Mouse (Mus musculus) spleen, postnatal 4 days (tissue): ENCODE measurements around the gene Map10.

Experiments used
- DNase-seq, 2 experiments: peaks; one replicate each; pipeline ENCODE4 v3.0.0; 2022; ENCODE audit warnings: low spot score in 2 of 2

The Map10 gene

DNA sequence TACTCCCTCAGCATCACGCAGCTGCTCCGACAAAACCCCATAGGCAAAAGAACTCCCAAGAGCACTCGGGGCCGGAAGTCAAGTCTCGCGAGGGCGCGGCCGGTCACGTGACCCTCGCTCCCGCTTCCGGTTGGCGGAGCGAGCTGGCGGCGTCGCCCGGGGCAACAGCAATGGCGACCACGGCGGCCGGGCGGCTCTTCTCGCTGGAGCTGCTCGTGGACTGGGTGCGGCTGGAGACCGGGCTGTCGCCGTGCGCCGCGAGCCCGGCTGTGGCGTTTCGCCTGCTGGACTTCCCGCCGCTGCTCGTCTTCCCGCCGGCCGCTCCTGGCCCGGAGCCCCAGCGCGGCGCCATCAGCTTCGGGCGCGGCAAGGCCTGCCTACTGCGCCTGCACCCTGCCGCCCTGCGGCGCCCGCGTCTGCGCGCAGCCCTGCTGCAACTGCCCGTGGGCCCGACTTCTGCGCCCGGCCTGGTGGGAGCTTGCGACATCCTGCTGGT, at the start of gene Map10:
Map10 (plus strand) TSS at position 119 of the 496 bp plus-strand sequence.
- peak; percentile 75 to 89 for DNase-seq

DNA sequence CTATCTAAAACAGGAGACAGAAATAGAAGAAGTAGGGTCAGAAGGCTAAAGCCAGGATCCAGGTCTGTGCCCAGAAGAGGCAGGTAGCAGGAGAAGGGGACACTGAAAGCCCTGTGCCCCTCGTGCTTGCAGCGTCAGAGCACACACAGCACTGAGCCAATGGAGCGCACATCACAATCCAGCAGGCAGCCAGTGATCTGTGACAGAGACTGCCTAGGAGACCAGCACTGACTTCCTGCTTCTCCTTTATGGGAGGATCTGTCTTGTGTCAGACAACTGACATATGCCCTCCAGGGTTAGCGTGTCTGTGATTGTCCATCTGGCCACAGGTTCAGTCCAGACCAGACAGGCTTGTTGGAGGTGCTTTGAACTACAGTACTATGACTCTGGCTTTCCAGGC, 49.3 kb upstream of the Map10 start:
- DNase-seq = no peak

DNA sequence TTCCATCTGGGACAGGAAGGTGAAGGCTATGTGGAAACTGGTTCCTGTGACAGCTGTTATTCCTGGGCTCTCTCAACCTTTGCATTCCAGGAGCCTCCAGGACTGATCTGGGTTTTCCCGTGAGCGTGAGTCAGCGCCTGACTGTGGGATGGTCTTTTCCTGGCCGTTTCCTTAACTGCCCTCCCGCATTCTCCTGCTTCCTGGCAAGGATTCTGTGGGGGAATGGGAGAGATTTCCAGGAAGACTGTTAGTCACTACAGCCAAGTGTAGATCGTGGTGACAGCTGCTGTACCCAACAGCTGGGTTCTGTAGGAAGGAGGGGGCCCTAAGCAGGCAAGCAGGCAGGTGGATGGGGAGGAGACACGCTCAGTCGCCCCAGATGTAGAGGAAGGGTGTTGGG, 45.3 kb upstream of the Map10 start:
- no peak for DNase-seq

DNA sequence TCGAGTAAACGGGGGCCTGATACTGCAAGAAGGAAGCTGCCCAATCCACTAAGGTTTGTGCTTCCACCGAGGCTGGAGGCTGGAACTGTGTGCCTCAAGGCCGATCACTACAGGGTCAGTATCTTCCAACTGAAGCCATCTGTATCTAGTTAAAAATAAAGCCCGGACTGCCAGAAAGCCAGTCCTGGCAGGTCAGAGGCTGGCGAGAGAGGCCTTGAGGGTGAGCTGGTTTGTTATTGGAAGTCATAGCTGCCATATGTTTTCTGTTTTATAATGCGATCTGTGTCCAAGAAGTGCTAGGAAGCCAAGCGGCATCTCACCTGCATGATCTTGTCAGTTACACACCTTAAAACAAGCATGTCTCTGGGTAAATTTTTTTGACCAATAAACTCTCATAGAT, 43.2 kb upstream of the Map10 start:
- no peak for DNase-seq

DNA sequence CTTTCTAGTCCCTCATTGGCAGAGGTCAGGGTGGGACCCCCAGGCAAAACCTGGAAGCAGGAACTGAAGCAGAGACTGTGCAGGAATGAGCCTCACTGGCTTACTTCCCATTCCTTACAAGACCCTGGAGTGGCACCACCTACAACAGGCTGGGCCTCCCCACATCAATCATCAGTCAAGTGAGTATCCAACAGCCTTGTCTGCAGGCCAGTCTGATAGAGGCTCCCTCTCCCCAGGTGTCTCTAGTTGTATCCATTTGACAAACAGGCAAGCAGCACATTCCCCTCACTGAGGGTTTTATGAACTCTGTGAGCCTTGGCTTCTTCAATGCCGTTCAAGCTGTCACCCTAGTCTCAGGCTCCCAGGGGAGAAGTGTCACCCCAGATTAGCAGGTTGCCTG, 40.8 kb upstream of the Map10 start:
- peak in 1 of 2 experiments; percentile 56 for DNase-seq

DNA sequence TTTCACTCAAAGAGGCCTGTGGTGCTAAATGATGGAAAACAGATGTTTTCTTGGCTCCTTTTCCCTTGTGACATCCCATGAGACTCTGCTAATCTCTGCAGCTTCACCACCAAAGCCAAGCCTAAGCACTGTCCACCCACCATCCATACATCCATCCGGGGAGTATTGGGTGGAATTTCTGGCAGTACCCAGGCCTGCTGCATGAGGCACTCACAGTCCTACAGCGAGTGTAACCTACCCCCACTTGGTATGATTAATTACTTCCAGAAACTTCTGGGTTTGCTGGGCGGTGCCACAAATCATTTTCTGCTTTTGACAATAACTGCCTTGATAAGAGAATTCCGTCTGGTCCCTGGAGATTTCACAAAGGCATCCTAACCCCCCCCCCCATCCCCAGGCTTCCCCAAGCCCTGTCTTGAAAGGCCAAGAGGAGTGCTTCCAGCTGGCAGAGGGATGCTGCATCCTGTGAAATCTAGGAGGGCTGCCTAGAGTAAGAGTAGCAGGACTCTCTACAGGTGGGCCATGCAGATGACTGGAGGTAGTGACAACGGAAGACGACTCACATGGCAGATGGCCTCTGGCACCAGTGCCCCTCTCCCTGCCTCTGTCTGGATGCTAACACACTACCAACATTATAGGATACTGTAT, 31.1 kb upstream of the Map10 start:
- DNase-seq = no peak

DNA sequence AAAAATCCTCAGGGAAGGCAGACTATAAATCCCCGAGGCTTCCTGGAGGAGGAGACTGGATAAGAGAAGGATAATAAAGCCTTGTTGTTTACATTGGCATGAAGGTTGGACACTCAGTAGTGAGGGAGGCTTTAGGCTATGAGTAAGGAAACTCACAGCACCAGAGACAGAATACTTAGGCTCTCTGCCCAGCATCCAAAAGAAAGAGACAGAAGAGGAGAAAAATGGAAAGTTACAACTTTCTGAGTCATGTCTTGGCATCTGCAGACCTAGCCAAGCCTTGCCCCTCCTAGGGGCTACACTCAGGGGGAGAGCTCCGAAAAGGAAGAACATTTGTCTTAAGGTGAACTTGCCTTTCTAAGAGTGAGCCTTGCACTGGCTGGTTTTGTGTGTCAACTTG, 30.0 kb upstream of the Map10 start:
- no peak for DNase-seq

DNA sequence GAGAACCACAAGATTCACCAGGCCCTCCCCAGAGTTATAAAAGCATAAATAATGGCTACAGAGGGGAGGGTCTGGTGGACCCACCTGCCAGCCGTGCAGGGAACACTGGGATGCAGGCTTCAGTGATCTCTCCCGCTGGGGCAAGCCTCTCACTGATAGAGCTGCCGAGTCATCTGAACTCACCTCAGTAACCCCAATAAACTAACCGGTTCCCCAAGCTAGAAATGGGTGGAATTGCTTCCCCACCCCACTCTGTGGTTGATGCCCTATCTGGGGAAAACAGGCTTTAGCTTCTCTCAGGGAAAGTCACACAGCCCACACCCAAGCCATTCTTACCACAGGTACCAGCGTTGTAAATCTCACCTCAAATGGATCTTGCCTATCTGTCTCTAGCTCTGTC, 28.9 kb upstream of the Map10 start:
- DNase-seq = no peak

DNA sequence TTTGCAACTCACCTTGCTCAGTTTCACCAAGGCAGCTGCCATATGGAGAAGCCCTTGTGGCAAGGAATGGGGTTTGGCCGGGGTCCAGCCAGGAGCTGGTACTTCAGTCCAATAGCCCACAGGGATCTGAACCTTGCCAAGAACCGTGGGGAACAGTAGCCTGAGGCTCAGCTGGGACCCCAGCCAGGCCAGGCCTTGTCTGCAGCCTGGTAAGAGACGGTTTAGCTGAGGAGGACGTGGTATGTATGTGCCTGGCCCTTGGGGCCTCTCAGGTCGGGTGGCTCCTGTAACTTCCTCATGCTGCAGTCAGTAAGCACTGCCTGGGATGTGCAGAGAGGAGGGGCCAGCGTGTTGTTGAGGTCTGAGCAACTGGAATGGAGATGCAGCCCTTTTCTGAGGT, 27.8 kb upstream of the Map10 start:
- no peak for DNase-seq

DNA sequence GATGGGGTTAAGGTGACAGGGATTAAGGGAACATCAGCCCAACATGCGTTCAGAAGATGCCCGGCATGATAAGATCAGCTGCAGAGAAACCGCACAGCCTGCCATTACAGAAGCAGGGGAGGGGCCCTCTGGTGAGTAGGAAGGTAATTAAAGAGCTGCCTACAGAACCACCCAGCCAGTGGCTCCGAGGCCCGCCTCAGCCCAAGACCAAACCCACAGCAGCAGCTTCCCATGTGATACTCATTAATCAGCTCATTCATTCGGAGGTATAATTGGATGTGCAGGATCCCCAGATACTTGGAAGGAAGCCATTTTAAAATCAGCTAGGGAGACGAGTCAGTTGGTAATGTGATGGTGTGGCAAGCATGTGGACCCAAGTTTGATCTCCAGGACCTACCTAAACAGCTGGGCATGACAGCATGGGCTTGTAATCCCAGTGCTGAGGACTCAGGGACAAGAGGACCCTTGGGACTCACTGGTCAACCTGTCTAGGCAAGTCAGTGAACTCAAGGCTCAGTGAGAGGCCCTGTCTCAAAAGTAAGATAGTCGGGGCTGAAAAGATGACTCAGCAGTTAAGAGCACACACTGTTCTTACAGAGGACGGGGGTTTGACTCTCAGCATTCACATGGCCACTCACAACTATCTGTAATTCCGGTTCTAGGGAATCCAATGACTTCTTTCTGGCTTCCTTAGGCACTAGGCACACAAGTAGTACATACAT, 23.7 kb upstream of the Map10 start:
- DNase-seq = no peak

DNA sequence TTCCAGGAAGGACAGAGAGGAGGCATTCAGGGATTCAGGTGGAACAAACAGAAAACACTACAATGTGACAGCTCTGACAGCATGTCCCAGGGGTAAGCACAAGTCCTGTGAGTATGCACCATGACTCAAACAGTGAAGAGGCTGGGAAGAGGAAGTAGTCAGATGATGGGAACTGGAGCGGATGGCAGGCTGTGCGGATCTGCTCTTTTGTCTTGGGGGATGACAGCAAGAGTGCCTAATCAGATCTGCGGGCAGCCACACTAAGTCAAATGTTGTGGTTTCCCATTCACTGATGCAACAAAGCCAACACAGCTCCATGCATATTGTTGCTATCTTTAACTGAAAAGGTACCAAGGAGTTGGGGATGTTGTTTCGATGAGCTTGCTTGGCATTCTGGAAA, 20.2 kb upstream of the Map10 start:
- no peak for DNase-seq

DNA sequence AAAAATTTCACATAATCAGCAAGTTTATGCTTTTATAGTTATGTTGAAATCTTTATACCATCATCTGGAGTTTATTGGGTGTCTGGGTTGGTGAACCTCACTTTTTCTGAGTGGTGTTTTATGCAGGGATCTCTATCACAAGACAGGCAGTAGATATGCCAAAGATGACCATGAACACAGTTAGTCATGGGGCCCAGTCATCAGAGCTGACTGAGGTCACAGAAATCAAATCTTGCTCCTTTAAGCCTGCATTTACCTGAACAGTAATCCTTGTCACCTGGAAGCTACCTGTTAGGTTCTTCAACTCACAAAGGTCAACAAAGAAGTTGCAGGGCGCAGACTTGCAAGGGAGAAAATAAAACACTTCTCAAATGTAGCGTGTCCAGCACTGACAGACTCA, 14.8 kb upstream of the Map10 start:
- DNase-seq = no peak

DNA sequence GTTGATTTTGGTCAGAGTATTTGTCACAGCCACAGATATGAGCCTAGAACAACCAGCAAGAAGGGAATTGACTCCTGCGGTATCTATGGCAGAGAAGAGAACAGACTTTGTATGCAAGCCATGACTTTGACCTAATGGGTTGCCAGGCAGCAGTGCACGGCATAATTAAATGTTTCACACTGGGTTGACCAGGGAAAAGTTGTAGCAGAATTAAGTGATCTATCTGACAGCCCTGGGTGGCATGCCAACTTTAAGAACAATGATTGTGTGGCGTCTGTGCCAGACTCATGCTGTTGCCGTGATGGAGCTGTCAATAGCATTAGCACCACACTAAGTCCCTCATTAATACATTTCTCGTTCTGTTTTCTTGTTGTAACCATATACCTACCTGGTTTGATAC, 11.1 kb upstream of the Map10 start:
- DNase-seq = no peak

DNA sequence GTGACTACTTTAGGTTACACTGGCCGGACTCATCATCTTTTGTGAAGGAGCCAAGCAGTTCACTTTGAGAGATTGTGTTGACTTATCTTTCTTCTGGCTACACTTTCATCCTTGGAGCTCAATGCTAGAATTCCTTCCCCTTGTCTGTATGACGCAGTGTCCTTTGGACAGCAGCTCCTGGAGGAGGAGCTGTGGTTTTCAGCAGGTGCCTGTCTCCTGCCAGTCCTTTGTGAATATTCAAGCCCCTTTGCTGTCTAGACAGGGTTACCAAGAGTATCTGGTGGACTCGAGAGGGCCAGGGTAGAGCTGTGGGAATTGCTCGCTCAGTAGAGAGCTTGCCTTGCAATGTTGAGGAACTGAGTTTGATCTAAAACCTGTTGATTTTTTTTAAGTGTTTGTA, 10.7 kb upstream of the Map10 start:
- DNase-seq = no peak

DNA sequence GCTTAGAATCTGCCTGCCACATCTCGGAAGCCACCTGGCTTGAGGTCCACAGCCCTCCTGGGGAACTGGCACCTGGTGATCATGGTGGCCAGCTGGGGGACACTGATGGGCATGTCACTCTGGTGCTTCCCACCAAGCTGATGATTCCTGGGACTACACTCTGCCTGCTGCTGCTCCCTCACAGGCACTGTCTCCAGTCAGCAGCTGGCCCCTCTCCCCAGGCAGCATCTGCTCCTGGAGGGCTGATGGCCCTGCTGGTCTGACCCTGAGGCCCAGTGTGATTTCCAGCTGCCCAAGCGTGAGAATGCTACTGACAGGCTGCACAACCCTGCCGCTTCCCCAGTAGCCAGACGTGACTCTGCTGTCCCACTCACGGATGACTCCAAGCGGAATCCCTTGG, 9.2 kb upstream of the Map10 start:
- DNase-seq = no peak

DNA sequence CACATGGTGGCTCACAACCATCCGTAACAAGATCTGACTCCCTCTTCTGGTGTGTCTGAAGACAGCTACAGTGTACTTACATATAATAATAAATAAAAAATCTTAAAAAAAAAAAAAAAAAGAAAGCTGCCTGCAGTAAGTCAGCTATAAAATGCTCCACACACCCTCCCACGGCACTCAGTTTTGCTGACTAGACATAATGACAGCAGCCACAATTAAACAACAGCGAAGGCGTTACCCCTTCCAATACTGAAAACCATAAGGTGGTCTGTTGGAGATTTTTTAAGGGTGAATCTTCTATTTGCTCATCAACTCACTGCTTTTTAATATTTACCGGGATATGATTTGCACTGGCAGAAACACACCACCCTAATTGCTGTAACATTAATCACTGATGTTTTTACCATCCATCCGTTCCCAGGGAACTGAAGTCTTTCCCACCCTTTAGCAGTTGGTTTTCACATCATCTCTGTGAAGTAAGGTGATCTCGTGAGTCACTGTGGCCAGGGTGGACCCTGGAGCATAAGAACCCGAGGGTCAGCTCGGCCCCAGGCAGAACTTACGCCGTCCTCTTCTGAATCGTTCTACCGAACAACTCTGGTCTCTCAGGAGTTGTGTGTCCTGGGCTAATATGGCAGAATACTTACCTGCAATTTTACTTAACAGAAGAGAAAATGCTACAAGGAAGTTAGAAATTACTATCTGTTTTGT, 7.5 kb upstream of the Map10 start:
- DNase-seq = no peak

DNA sequence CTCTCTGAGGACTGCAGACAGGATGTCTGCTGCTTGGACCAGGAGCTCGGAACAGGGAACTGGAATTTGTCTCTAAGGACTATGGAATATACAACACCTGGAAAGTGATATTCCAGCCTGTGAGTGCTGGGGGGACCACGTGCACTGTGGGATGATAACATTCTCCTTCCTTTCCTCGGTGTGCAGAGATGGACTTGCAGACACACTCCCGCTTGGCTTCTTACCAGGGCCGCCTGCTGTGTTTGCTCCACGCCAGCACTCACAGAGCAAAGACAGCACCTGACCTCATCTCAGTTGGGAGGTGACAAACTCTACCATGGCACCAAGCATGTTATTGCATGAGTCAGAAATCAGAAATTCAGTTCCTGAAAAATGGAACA, 7.0 kb upstream of the Map10 start:
- no peak for DNase-seq

DNA sequence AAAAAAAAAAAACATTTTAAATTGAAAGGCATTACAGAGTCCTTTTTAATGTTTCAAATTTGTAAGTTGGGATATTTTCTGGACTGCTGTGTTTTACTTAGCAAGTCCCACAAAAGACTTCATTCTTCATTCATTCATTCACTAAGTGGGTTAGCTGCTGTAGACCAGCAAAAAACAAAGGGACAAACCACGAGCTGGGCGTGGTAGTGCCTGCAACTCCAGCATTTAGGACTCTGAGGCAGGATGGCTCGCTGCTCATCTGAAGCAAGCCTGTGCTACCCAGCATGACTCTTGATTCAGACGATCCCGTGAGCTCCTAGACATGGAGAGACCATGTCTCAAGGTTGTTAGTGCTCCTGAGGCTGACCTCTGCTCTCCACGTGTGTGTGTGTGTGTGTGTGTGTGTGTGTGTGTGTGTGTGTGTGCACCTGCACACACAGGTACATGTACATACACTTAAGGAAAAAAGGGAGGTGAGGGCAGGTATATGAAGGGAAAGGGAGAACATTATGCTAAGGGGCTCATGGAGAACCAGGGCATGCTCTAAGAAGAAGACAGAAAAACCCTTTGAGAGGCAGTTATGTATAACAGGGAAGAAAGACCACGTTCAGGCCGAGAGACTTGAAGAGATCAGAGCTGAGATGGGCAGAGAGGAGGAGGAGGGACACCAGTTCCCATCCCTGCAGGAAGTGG, 4.3 kb upstream of the Map10 start:
- DNase-seq = no peak

DNA sequence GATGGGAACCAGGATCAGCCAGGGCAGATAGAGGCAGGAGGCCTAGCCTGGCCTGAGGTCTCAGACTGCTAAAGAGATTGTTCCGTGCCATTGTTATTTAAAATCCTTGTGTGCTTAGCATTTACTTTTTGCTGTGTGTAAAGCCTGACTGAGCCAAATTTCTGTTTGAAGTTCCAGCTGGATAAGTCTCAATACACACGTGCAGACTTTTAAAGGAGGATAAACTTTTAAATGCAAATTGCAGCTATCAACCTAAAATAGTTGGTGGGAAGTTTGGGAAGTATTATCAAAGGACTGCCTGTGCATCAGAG, 3.8 kb upstream of the Map10 start:
- DNase-seq = no peak

DNA sequence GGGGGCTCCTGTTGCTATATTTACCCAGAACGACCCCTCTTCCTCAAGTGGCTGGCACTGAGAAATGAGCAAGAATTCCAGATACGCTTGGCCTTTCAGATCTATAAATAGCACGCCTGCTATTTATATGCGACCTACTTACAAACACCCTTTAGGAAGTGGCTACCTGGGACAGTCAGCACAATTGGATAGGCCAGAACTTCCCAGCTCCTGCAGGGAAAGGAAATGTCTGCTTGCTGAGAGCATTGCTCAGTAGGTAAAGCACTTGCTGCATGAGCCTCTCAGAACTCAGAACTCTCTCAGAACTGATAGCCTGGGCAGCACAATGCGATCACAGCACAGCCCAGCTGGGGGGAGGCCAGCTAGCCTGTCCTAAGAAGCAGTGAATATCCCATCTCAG, 3.4 kb upstream of the Map10 start:
- DNase-seq = no peak

DNA sequence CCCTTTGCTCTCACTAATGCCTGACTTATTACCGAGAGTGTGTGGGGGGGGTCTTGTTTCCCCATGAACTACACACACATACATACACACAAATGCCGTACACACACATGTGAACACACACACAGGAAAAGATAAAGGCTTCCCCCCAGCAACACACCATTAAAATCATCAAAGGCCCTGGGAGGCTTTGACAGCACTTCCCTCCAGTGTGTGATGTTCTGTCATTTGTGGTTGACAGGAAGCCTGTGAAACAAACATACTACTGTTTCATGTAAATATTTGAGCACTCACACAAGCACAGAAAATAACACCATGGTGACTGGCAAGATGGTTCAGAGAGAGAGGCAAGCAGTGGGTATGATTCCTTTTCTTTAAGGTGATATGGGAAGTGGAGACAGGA, 2.4 kb upstream of the Map10 start:
- DNase-seq = no peak

DNA sequence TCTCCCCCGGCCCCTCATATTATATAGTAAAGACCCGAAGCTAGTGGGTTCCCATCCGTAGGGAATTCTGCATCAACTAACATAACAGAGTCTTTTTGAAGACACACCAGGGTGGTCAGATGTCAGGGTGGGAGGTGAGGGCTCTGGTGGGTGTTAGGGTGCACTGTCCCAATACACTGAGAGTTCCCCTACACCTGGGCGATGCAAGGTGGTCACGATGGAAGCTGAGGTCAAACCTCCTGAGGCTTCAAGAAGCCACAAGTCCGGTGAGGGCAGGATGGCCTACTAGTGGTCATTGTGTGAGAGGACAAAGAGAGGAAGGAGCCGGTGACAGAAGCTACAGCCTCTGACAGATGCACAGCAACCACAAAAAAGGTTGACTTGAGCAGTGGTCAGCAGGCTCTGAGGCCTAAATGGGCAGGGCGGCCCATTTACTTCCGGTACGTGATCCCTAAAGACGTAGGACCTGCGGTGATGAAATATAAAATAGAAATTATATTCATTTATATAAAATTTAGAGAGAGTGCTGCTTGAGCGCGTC, 389 bp upstream of the Map10 start:
- DNase-seq = no peak
